Mouse (Mus musculus): ENCODE data around the gene Hp1bp3. TPM values are rescaled to one million over a fixed set of nuclear protein-coding genes. Genes with fewer than 3 reads are reported as not detected.

Gene Hp1bp3
- polyA plus RNA-seq (2017; shearing (Covaris generic)): 152 TPM

GRCm38 (mm10) chr4:138216200-138216890, at the start of gene Hp1bp3:
Gene Hp1bp3, plus strand, starts transcription at chr4:138216296.

GRCm38 (mm10) chr4:138250088-138250960, 34.2 kb downstream of the Hp1bp3 start, which contains the start of the genes Sh2d5 and Kif17:
Gene Sh2d5, plus strand, starts transcription at chr4:138250403.
Gene Kif17, plus strand, starts transcription at chr4:138250435.

Other genes with a start within 250 kb of the Hp1bp3 start
- 50.1 TPM for gene Eif4g3, start 223.3 kb upstream of the Hp1bp3 start, polyA plus RNA-seq (2017; shearing (Covaris generic))
- gene Sh2d5, start 34.1 kb downstream of the Hp1bp3 start, polyA plus RNA-seq (2017; shearing (Covaris generic)): 0.60 TPM
- gene Kif17, start 34.1 kb downstream of the Hp1bp3 start, polyA plus RNA-seq (2017; shearing (Covaris generic)): 0.26 TPM
- gene Ddost, start 88.4 kb downstream of the Hp1bp3 start, polyA plus RNA-seq (2017; shearing (Covaris generic)): 144 TPM
- gene Pink1, start 110.0 kb downstream of the Hp1bp3 start, polyA plus RNA-seq (2017; shearing (Covaris generic)): 110 TPM
- gene Cda, start 151.7 kb downstream of the Hp1bp3 start, polyA plus RNA-seq (2017; shearing (Covaris generic)): 0.91 TPM
- 0.23 TPM for gene Fam43b, start 180.2 kb downstream of the Hp1bp3 start, polyA plus RNA-seq (2017; shearing (Covaris generic))
- 17.8 TPM for gene Mul1, start 218.4 kb downstream of the Hp1bp3 start, polyA plus RNA-seq (2017; shearing (Covaris generic))
- gene Camk2n1, start 238.0 kb downstream of the Hp1bp3 start, polyA plus RNA-seq (2017; shearing (Covaris generic)): 2.5 TPM